Comparison of ENCODE assay signal across 21 mouse cellular contexts in the genomic region with DNA sequence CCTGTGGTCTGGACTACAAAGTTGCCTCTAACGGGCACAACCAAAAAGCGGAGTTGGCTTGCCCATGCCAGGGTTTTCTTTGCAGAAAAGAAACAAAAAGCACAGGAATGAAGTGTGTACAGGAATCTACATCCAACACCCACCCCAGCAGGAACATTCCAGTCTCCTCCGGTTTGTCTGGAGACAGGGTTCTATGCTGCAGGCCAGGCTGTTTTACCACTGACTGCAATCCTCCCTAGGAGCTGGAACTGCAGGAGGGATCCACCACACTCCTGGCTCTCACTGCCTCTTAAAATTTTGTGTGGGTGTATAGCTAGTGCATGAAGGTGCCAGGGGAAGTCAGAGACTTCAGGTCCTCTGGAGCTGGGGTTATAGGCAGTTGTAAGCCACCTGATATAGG. TPM values are rescaled to one million over a fixed set of nuclear protein-coding genes. Genes with fewer than 3 reads are reported as not detected.
A peak's percentile ranks its signal among the peaks of the same experiment; 100 is the strongest.
DNase-seq lines count a peak whose midpoint lies in the region; ATAC-seq and TF ChIP-seq lines count a peak whose summit lies in the region.
"Had no signal": no experiment of that assay in that cellular context is flagged by ENCODE, and none has a peak within 500 bp of the region (broad histone marks: within the 10 kb centered on the region; RNA-seq: fewer than 3 reads in every experiment).

No protein-coding gene starts in this region.

- H3K36me3 ChIP-seq in liver, adult 2 months (ENCODE audit: control insufficient read depth, insufficient read depth, low read length), result no peaks in the 10 kb centered on the region
- peaks cover 28% of the 10 kb centered on the region for H3K36me3 ChIP-seq in liver, postnatal 0 days (replicated peaks; ENCODE audit: insufficient read depth, low read length)
- peaks cover 15% of the 10 kb centered on the region for H3K36me3 ChIP-seq in myocyte (ENCODE audit: control insufficient read depth, insufficient read depth)
- H3K36me3 ChIP-seq: heart, embryonic 15.5 days; limb, embryonic 15.5 days had no signal

- 0 out of 2 replicates have a peak overlapping the region, but pooled peaks have one; percentile 2 for H3K27ac ChIP-seq in liver, adult 2 months (replicated peaks; ENCODE audit: insufficient read depth, low read depth, low read length)
- H3K27ac ChIP-seq in liver, postnatal 0 days (ENCODE audit: low read depth), result no peak overlapping the region
- H3K27ac ChIP-seq: heart, embryonic 15.5 days; hindbrain, embryonic 14.5 days; limb, embryonic 15.5 days had no signal

- no peak for TF ChIP-seq CTCF in liver, adult 2 months (IDR thresholded peaks at IDR 0.05; ENCODE audit: low read depth, low read length)
- no peak for TF ChIP-seq CTCF in liver, postnatal 0 days (IDR thresholded peaks at IDR 0.05; ENCODE audit: low read depth)

- H3K4me1 ChIP-seq in liver, adult 2 months (ENCODE audit: control insufficient read depth, insufficient read depth, low read length), result peaks cover 53% of the 10 kb centered on the region
- H3K4me1 ChIP-seq in liver, postnatal 0 days (ENCODE audit: insufficient read depth), result peaks cover 59% of the 10 kb centered on the region

- no peak overlapping the region for H3K4me2 ChIP-seq in liver, postnatal 0 days (ENCODE audit: low read depth, low read length)
- peak overlapping the region; percentile 26 for H3K4me2 ChIP-seq in myocyte (ENCODE audit: low read depth)
- H3K4me2 ChIP-seq: heart, embryonic 15.5 days; hindbrain, embryonic 14.5 days; limb, embryonic 15.5 days had no signal

- TF ChIP-seq EP300 in liver, postnatal 0 days (IDR thresholded peaks at IDR 0.05; ENCODE audit: low read depth), result no peak

- WGBS in liver, adult 2 months, result 51% methylated on average over 3 of the region's 3 CpGs
- WGBS in liver, postnatal 0 days (ENCODE audit: insufficient replicate concordance), result 86% methylated on average over 3 of the region's 3 CpGs

- 0 out of 2 replicates have a peak overlapping the region, but pooled peaks have one; percentile 7 for H3K9ac ChIP-seq in liver, adult 2 months (ENCODE audit: low read depth, low read length)
- H3K9ac ChIP-seq in liver, postnatal 0 days (replicated peaks), result no peak overlapping the region
- H3K9ac ChIP-seq: heart, embryonic 15.5 days; hindbrain, embryonic 14.5 days; limb, embryonic 15.5 days had no signal

- no peaks in the 10 kb centered on the region for H3K9me3 ChIP-seq in liver, postnatal 0 days (ENCODE audit: low read length)
- H3K9me3 ChIP-seq: heart, embryonic 15.5 days; limb, embryonic 15.5 days had no signal

- TF ChIP-seq POLR2A in liver, adult 2 months (IDR thresholded peaks at IDR 0.05; ENCODE audit: extremely low read depth, insufficient read depth, low read length), result no peak
- TF ChIP-seq POLR2A in myocyte (IDR thresholded peaks at IDR 0.05; ENCODE audit: insufficient read length, low read depth), result no peak

- H3K79me2 ChIP-seq in liver, adult 2 months (ENCODE audit: control insufficient read depth, insufficient read depth, low read length), result peaks cover 53% of the 10 kb centered on the region; the same call in 1 of the 2 replicates
- peaks cover 96% of the 10 kb centered on the region for H3K79me2 ChIP-seq in myocyte (ENCODE audit: control insufficient read depth, insufficient read depth)

- peak; percentile 2 for DNase-seq in gastrocnemius, postnatal 10 days
- no peak for DNase-seq in gastrocnemius, postnatal 4 days (ENCODE audit: low spot score in 2 of 2)
- DNase-seq in liver, adult 2 months (ENCODE audit: extremely low read depth, low read depth, low spot score), result no peak
- no peak for DNase-seq in liver, postnatal 0 days
- peak; percentile 71 for DNase-seq in Muller cell, postnatal 12 days (ENCODE audit: inconsistent ontology term)
- no peak for DNase-seq in natural killer cell, adult 2 months (ENCODE audit: low spot score in 2 of 2)
- no peak for DNase-seq in embryo, embryonic 11 days
- DNase-seq: adrenal gland, adult 8-10 months; cerebellum, adult 9-11 months; gastrocnemius, postnatal 25 days; kidney, adult 8-10 months; lung, postnatal 4 days; midbrain, embryonic 14.5 days; right cerebral cortex, postnatal 14 days; thymus, adult 2 months had no signal

- H3K4me3 ChIP-seq in liver, adult 2 months (ENCODE audit: insufficient read depth, low read depth, low read length), result no peak overlapping the region
- H3K4me3 ChIP-seq in liver, postnatal 0 days (ENCODE audit: low read depth, low read length), result no peak overlapping the region
- no peak overlapping the region for H3K4me3 ChIP-seq in myocyte
- H3K4me3 ChIP-seq: erythroblast, embryonic 14.5 days; heart, embryonic 15.5 days; limb, embryonic 15.5 days had no signal

- H3ac ChIP-seq in myocyte (ENCODE audit: control insufficient read depth, insufficient read length), result no peak overlapping the region

- no peaks in the 10 kb centered on the region for H3K27me3 ChIP-seq in liver, adult 2 months (ENCODE audit: control insufficient read depth, insufficient read depth, low read length)
- no peaks in the 10 kb centered on the region for H3K27me3 ChIP-seq in liver, postnatal 0 days (ENCODE audit: insufficient read depth, low read length)
- no peaks in the 10 kb centered on the region for H3K27me3 ChIP-seq in myocyte (ENCODE audit: control insufficient read depth, insufficient read depth, insufficient read length)
- H3K27me3 ChIP-seq: heart, embryonic 15.5 days; limb, embryonic 15.5 days had no signal

- ATAC-seq in liver, postnatal 0 days, result no peak
- ATAC-seq: forebrain, embryonic 16.5 days had no signal

TF ChIP-seq in myocyte, 11 proteins besides CTCF, POLR2A, EP300 and RAD21:
- TF ChIP-seq USF1 (IDR thresholded peaks at IDR 0.05; ENCODE audit: low read depth) (no peak), POLR2AphosphoS2 (IDR thresholded peaks at IDR 0.05; ENCODE audit: insufficient read length, low read depth) (peak; percentile 4)

RNA-seq across cellular contexts. Expression of a gene that starts 5.6 kb away (rescaled TPM):
- 10 to 100 TPM; 28.4 to 33.3 TPM for total RNA-seq in gastrocnemius, postnatal 10 days (2021)
- total RNA-seq in gastrocnemius, postnatal 4 days (2021), result 10 to 100 TPM; 38.1 to 42.1 TPM
- total RNA-seq in liver, adult 2 months (2014; rRNA removed), result 29.5 and 34.1 TPM in 2 replicates
- 35.9 and 40.1 TPM in 2 replicates for polyA plus RNA-seq in liver, adult 2 months (2012; rRNA removed)
- polyA plus RNA-seq in liver, postnatal 0 days (2015; fragmentation: Nextera tagmentation; extraction: Ambion mirVana), result 58.7 and 59.4 TPM in 2 replicates
- 74.1 TPM for polyA plus RNA-seq in myocyte (2012; fragmentation: generic; extraction: Trizol)

RNA-seq across cellular contexts. Expression of a gene that starts 39.8 kb away (rescaled TPM):
- 100 to 1,000 TPM; 280 to 305 TPM for total RNA-seq in gastrocnemius, postnatal 10 days (2021)
- total RNA-seq in gastrocnemius, postnatal 4 days (2021), result 100 to 1,000 TPM; 421 to 501 TPM
- 44.2 and 45.5 TPM in 2 replicates for total RNA-seq in liver, adult 2 months (2014; rRNA removed)
- polyA plus RNA-seq in liver, adult 2 months (2012; rRNA removed), result 13.9 and 14.1 TPM in 2 replicates
- polyA plus RNA-seq in liver, postnatal 0 days (2015; fragmentation: Nextera tagmentation; extraction: Ambion mirVana), result 86.9 and 90.7 TPM in 2 replicates
- 193 TPM for polyA plus RNA-seq in myocyte (2012; fragmentation: generic; extraction: Trizol)

Comparison
In these comparisons a context has a peak if more than half of its experiments do, and no peak if none do; other contexts are left out.
1. DNase-seq: peak in gastrocnemius, postnatal 10 days (single experiment) and Muller cell, postnatal 12 days (single experiment); none in gastrocnemius, postnatal 4 days (0 of 2), liver, adult 2 months (single experiment), liver, postnatal 0 days (single experiment), natural killer cell, adult 2 months (0 of 2) and embryo, embryonic 11 days (single experiment).